Mouse (Mus musculus): ENCODE data around the gene Vstm2l.

Gene Vstm2l

DNA sequence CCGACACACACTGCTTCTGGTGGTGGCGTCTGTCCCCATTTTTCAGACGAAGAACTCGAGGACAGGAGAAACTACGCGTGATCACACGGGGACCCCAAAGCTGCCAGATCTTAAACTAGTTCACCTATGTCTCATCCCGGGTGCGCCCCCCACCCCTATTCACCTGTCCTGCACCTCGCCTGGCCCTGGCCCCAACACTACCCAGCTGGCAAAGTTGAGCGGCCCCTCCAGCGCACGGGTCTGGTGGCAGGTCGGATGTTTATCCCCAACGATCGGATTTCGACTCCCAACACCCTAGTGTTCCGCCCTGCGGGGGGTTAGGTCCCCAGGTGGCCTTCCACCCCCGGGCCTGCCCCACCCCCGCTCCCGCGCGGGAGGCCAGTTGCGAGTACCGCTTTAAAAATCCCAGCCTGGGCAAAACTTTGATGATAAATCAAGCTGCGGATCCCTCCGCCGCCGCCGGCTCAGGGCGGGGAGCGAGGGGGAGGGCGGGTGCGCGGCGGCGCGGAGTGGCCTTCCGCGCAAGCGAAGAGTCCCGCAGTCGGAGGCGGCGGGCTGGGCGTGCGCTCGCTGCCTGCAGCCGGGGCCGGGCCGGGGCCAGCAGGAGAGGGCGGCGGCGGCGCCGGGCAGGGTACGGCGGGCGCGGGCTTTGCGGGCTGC lies at the start of gene Vstm2l:
TSS of gene Vstm2l (plus strand) at position 549 of the 660 bp plus-strand sequence.
- CTCF ChIA-PET = no interaction called here

DNA sequence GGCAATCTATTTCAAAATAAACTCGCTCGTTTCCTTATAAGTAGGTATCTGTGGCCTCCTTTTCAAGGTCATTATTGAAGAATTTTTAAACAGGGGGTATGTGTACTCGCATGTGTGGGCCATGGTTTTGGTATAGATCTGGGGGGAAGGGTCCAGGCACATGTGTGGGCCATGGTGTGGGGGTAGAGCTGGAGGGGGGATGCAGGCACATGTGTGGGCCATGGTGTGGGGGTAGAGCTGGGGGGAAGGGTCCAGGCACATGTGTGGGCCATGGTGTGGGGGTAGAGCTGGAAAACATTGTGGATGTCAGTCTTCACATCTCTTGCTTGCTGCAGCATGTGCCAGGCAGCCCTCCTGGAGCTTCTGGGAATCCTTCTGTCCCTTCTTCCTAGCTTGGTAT lies 47.3 kb upstream of the Vstm2l start:
- CTCF ChIA-PET = no interaction called here

DNA sequence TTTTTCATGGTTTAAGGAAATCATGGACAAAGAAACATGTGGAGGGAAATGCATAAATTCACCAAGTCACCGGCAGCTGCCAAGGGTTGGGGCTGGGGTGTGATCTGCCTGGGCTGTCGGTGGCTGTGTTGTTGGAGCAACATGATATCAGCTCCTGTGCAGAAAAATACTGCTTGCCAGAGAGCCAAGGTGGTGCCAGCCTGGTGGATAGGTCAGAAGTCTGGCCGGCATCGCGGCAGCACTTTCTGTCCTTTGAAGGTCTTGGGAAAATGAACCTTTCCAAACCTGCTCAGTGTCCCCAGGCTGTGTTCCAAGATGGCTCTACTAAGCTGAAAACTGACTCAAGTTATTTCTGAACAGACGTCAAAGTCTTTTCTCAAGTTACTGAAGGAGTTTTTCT lies 44.2 kb upstream of the Vstm2l start:
- CTCF ChIA-PET = no interaction called here

DNA sequence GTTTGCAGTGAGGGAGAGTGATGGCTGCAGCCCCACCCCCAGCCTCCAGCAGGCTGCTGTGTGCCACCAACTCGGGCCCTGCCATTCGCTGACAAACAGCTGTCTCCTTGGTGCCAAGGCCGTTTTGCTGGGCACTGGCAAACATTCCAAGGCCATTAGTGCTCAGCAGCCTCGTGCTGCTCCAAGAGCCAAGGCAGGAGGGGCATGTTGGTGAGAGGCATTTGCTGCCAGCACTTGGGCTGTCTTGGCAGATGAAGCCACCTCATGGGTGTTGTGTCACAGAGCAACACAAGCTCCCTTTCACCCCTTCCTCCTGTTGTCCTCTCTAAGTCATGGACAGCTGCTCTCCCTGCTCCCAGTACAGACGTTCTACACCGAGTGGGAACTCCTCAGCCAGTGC lies 41.2 kb upstream of the Vstm2l start:
- CTCF ChIA-PET = no interaction called here

DNA sequence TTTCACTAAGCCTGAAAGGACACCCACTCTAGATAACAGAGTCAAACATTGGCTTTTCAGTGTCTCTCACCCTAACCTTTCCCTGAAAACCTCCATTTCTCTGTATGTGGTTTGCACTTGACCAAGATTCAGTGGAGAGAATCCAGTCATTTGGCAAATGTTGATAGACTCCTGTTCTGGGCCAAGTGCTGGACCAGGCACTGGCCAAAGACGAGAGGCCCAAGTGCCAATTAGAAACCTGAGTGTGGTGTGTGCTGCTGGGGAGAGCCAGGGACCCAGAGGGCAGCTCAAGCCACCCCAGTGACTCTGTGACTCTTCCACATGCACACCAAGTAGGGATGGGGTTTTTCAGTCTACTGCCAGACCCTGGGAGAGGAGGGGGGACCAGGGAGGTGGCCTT lies 40.8 kb upstream of the Vstm2l start:
- CTCF ChIA-PET = no interaction called here

DNA sequence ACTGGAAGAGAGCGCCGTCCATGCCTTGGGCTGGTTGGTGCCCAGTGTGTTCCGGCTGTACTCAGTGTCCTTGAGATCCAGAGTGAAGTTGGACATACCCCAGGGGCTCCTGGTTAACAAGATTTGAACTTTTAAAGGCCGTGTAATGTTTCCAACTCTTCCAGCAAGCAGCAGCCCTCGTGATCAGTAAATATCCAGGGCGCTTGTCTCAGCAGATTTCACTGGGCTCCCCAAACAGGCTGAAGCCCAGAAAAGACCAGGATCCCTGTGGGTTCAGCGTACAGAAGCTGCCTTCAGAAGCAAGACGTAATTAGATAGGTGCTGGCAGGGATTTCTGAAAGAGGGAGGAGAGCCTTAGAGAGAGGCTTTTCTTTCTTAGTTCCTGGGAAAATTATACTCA lies 39.3 kb upstream of the Vstm2l start:
- CTCF ChIA-PET = no interaction called here

DNA sequence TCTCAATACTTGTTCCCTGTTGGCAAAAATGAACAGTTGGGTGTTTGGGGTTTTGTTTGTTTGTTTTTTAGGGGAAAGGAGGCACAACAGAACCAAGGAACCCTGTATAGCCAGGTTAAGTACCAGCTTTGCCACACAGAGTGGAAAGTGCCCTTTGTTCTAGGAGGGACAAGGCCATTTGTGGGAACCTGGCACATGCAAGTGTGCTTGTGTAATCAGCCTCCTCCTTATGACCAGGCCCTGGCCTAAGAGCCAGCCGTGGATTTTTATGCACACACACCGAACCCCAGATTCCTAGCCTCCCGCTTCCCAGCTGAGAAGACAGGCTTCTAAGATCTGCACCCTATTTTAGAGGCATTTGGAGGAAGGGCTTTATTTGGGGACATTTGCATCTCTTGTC lies 37.1 kb upstream of the Vstm2l start:
- CTCF ChIA-PET = no interaction called here

DNA sequence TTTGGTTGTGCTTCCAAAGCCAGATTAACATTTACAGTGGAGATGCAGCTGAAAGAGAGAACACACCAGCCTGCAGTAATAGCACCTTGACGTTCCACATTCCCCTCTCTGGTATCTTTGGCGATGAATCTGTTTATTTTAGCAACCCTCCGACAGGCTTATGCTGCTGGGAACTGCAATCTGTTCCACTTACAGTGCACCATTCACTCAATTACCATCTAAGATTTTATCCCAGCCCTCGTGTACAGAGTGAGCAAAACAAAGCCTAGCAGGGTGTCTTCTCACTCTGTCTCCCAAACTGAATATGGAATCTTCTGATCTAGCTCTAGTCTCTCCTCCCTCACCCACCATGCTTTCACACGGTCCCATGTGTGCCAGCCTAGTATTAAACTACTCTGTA lies 36.5 kb upstream of the Vstm2l start:
- CTCF ChIA-PET = no interaction called here

DNA sequence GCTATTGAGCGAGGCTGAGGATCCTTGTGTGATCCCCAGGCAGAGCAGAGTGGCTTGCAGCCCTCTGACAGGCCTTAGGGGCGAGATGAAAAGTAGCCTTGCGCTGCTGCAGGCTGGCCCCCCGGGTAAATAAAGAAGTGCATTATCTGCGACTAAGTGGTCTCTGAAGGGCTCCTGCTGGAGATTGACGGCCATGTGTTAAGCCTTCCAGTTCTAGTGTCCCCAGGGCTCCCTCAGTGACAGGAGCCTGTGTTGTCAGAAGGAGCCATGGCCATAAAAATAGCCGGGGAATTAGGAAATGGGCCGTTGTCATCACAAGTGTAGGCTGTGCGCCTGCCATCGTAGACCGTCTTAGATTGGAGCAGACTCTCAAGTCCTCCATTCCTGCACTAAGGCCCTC lies 32.5 kb upstream of the Vstm2l start:
- CTCF ChIA-PET = no interaction called here

DNA sequence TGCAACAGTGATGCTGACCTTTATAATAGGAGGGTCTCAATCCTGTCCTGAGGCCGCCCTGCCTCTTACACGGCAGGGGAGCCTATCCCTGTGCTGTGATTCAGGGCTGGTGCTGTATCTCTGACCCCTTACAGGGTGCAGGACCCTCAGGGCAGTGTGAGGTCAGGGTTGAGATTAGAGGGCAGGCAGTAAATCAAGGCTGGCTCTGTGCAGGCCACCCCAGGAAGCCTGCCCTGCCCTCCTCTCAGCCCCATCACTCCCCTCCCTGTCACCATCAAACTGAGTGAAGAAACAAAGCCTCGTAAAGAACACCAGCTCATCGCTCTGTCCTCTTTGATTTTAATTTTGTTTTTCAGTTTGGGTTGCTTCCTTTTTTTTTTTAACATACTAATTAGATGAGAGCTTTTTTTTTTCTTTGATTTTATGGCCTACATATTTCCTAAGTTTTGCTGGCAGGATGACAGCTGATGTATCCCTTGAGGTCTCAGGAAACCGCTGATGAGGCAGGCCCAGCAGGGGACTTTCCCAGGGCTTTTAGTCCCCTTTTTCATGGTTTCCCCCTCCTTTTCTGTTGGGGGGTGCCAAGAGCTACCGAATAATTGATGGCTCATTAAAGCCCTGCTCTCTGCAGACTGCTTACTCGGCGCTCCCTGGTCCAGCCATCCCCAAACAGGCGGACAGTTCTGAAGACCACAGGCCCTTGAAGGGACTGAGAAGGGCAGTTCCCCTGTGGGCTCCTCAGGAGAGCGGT lies 27.0 kb upstream of the Vstm2l start:
- CTCF ChIA-PET = no interaction called here

DNA sequence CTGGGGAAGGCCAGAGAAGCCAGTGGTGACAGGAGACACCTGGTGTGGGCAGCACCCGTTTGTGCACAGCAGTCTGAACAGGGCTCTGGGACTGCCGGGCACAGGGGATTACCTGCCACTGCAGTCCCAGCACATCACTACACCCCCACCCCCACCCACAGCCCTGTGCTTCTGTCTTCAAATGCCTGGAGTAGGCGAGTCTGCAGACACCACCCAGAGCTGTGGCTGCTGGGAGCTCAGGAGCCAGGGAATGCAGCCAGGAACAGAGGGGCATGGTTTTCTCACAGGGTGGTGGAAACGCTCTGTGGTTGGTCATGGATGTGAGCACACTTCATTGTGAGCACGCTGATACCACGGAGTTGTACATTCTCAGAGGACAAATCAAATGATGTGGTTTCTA lies 23.3 kb upstream of the Vstm2l start:
- CTCF ChIA-PET = interaction anchor here (0.7 kb wide), 1 partner anchor 914 kb away, joined by 7 read pairs; no protein-coding TSS in a partner anchor

DNA sequence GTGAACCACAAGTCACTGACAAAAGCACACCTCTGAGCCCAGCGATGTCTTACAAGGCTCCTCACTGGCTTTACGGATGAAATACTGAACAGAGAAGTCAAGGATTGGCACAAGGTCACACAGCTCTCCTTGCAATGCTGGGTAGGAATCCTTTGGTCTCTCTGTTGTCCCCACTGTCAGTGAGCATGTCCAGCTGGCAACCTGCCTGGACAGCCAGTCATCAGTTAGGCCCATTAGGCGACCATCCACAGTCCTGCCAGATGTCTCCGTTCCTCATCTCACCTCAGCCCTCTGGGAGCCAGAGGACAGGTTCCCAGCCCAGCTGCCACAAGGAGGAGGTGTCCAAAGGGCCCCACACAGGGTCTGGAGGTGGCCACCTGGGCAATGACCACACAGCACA lies 17.3 kb upstream of the Vstm2l start:
- CTCF ChIA-PET = no interaction called here

DNA sequence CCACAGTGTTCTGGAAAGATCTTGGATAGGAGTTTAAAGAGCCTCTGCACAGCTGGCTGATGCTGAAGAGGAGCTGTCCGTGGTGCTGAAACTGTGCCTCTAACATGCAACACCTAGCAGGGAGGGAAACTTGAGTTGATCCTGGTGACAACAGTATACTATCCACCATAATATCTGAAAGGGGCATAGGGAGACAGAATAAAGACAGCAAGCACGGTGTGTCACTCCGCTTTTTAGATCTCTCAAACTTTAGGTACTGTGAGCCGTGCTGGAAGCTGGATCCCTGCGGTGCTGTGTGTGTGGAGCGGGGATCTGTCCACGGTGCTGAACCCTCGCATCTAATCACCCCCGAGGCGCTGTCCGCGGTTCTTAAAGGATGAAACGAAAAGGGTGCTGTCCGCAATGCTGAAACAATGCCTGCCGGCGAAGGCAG lies 1.2 kb upstream of the Vstm2l start:
- CTCF ChIA-PET = no interaction called here

DNA sequence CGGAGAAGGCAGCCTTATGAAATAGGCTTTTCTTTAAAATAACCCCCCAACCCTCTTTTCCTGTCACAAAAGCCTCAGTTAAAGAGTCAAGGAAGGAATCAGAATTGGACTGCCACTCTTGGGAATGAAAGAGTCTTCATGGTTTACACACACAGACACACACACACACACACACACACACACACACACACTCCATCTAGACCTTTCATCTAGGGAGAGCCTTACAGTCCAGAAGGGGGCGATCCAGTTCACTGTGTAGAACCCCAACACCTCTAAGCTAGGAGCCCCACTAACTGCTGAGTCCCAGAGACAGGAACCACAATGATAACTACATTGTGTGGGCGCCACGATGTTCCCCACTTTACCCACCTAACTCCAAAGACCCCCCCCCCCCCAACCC lies 748 bp upstream of the Vstm2l start:
- CTCF ChIA-PET = no interaction called here

DNA sequence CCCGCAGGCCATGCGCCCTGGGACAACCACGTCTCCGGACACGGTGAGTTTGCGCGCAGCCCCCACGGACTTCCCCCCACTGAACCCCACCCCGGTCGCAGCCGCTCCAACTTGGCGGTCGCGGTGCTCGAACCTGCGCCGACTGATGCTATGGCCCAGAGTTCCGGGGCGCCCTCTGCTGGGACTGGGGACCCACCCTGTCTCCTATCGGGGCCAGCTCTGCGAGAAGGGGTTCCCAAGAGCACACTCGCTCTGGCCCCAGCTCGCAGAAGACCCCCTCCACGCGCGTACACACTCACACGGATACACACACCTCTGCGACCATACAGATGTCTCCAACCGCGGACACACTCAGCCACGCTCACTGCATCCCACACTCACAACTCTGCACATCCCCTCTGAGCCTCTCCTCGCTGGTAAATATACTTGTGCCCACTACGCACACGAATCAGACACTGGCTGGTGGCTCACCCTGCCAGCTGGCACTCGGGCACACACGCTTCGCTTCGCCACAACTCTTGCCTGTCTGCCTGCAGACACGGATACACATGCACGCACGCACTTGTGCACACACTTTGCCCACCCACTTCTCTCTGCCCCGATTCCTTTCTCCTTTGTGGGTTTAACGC lies 550 bp downstream of the Vstm2l start:
- CTCF ChIA-PET = no interaction called here

DNA sequence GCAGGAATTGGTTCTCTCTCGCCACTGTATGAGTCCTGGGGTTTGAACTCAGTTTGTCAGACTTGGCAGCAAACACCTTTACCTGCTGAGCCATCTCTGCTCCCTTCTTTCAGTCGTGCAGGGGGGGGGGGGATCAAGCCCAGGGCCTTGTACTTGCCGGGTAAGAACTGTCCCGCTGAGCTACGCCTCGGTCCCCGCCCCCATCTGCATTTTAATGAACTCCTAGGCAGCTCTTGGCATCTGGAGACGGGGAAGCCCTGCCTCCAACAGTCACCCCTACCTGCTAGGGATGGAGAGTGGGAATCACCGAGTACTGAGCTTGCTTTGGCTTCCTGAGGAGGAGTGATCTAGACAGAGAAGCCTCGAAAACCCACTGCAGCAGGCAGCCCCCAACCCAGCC lies 4.1 kb downstream of the Vstm2l start:
- CTCF ChIA-PET = no interaction called here

DNA sequence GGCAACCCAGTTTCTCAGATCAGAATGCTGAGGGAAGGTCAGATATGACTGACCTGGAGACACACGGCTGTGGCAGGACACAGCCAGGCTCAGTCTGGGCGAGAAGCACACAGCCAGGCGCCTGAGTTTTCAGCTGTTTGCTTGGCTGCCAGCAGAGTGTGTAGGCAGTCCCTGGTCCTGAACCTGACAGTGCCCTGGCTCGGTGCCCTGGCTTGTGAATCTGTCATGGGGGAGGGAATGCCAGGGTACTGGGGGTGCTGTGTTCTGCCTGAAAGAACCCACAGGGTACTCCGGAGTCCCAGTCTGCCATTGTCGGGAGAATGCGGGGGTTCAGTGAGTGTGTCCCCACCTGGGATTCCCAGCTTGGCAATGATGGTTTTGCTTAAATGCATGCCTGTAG lies 7.1 kb downstream of the Vstm2l start:
- CTCF ChIA-PET = no interaction called here

DNA sequence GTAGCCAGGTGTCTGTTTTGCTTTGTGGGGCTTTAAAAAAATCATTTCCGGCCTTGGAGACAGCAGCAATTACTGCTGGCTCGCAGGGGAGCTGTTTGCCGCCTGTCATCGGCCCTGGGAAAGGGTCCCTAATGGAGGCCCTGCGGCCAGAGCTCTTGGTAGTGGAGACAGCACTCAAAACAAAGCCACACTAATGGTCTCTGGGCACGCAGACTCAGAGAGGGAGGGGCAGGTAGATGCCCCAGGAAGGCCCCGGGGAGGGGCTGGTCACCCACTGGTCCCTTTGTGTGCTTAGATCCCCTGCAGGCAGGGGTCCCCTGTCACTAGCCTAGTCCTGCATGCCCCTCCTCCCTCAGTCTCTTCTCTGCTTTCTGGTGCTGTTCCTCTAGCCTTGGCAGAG lies 9.0 kb downstream of the Vstm2l start:
- CTCF ChIA-PET = no interaction called here

DNA sequence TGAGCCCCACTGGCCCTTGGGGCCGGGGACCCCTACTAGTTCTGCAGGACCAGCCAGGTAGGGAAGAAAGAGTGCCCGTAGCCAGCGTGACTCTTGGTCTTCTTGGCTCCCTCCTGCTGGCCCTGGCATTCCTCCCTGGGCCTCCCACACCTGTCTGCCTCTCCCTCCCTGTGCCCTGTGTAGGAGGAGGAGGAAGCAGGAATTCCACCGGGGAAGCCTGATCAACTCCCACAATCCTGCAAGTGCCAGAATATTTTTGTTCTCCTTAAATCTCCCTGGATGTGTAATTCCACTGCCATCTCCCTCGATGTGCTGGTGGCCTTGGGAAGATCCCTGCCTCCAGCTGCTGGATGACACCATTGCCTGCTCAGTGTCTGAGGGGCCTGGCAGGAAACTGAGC lies 10.1 kb downstream of the Vstm2l start:
- CTCF ChIA-PET = no interaction called here

DNA sequence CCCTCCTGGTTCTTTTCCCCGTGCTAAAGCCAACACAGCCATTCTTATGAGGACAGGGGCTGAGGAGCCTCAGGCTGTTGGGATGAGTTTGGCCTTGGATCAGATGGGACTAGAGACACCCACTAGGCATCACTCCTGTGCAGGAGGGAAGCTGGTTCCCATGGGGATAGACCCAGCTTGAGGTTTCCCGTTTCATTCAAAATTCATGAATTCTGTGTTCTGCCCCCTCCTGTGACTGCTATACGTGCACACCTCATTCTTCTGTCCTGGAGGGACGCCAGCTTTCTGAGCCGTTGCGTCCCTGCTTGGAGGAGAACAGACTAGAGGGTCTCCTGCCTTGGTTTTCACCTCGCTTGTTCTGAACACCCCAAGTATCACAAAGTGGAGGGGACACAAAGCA lies 12.0 kb downstream of the Vstm2l start:
- CTCF ChIA-PET = no interaction called here

DNA sequence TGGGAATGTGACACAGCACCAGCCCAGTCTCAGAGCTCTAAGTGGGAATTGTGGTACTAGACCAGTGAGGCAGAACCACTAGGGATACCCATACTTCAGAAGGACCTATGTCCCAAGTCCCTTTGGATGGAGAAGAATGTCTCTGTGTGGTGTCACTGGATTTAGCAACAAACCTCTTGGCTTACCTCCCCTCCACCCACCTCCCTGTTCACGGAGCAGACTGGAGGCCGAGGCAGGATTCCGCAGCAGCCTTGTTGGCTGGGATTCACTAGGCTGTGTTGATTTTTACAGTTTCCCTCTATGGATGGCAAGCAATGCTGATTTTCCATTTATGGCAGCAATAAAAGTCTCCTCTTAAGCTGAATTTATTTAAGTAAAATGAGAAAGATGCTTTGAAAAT lies 12.5 kb downstream of the Vstm2l start:
- CTCF ChIA-PET = no interaction called here

DNA sequence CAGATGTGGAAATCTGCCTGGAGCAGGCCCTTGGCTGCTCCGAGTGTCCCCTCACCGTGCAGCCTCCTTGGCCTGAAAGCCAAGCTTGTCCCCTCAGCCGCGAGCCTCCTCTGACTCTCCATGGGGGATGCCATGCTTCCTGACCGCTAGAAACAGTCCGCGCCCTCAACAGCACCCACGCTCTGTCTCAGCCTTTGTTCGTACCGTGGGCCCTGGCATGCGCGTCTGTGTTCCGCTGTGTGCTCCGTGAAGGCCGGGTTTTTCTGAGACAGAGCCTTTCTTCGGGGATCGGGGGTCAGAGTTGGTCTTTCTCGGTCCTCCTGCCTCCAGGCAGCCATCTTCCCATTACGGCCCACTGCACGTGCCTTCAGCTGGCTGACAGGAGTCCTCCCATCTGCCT lies 12.9 kb downstream of the Vstm2l start:
- CTCF ChIA-PET = no interaction called here

DNA sequence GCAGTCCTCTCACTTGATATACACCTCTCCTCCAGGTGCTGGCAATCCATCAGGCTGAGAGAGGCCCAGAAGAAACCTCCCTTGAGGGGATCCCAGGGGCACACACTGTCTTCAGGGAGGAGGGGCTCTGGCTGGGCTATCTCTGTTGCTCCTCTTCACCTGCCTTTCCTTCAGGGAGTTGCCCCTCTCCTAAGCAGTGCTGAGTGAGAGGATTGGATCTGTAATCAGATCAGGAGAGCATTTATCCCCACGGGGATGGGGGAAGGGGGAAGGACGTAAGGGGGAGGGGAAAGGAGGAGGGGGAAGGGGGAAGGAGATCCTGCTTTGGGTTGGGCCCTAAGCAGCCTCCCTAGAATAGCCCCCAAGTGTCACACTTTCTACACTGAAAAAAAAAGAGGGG lies 13.4 kb downstream of the Vstm2l start:
- CTCF ChIA-PET = no interaction called here

DNA sequence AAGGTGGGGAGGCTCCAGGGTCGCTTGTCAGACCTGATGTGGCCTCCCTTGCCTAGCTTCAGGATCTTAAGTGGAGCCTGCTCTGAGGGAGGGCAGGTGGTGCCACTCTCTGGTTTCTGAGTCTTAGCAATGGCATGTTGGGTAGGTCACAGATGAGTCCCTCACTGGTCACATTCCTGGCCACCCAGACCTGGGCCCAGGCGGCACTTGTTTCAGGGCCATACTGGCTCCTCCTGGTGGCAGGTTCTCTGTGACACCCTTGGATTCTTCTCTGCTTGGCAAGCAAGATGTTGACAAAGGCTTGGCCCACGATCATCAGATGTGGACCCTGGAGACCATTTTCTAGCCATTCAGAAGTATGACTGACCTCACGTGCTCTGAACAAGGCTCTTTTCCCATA lies 18.2 kb downstream of the Vstm2l start:
- CTCF ChIA-PET = no interaction called here

Measured in spleen, embryonic (tissue).